Mouse (Mus musculus) lung, adult 2 months (tissue): ENCODE results near the gene Mob3b.

Source experiments
- CTCF ChIP-seq: fragments of 200-500 bp; IDR thresholded peaks from 2 replicates; pipeline ENCODE4 v1.5.1; 2011; ENCODE audit warnings: mild to moderate bottlenecking, low read length, control low read depth; ENCODE audit not compliant: insufficient read depth
- POLR2A ChIP-seq: fragments of 200-500 bp; IDR thresholded peaks from 2 replicates; pipeline ENCODE4 v1.6.1; 2011; ENCODE audit warnings: low read depth, mild to moderate bottlenecking, control low read depth, low read length, borderline replicate concordance; ENCODE audit errors: extremely low read depth

GRCm38 (mm10) chr4:35114950-35115349 is 42.3 kb downstream of the Mob3b start:
- TF ChIP-seq CTCF (no peak), POLR2A (no peak)
